Mouse (Mus musculus) stomach, postnatal 0 days (tissue): ENCODE results near the gene Gfra1. TPM values are rescaled to one million over a fixed set of nuclear protein-coding genes. Genes with fewer than 3 reads are reported as not detected.

ENCODE experiments used
- ATAC-seq: fragments of 200-750 bp; cut with Nextera tagmentation; 2 replicates; pipeline ENCODE4 v1.8.0; 2017; ENCODE audit not compliant: low FRiP score, low TSS enrichment
- DNase-seq: peaks from one replicate; pipeline ENCODE4 v3.0.0-alpha.2; 2016; ENCODE audit warnings: low spot score
- H3K27ac ChIP-seq: fragments of 300-500 bp; sonication (generic); replicated peaks from 2 replicates; pipeline ENCODE4 v1.5.1; 2014; ENCODE audit warnings: mild to moderate bottlenecking, control low read depth
- H3K27me3 ChIP-seq: fragments of 300-500 bp; sonication (generic); 2 replicates; pipeline ENCODE4 v1.6.1; 2014; ENCODE audit warnings: low read length; ENCODE audit not compliant: control insufficient read depth, insufficient read depth
- H3K36me3 ChIP-seq: fragments of 300-500 bp; sonication (generic); 2 replicates; pipeline ENCODE4 v1.6.1; 2014; ENCODE audit warnings: low read length, mixed read lengths; ENCODE audit not compliant: control insufficient read depth, insufficient read depth
- H3K4me1 ChIP-seq: fragments of 300-500 bp; sonication (generic); replicated peaks from 2 replicates; pipeline ENCODE4 v1.6.1; 2014; ENCODE audit warnings: antibody characterized with exemption; ENCODE audit not compliant: control insufficient read depth, insufficient read depth
- H3K4me2 ChIP-seq: fragments of 300-500 bp; sonication (generic); replicated peaks from 2 replicates; pipeline ENCODE4 v1.6.1; 2014; ENCODE audit warnings: low read depth, mild to moderate bottlenecking, control low read depth, moderate library complexity
- H3K4me3 ChIP-seq: fragments of 300-500 bp; sonication (generic); 2 replicates; pipeline ENCODE4 v1.5.1; 2014; ENCODE audit warnings: low read depth, low read length, control low read depth
- H3K9ac ChIP-seq: fragments of 300-500 bp; sonication (generic); 2 replicates; pipeline ENCODE4 v1.6.1; 2014; ENCODE audit warnings: mild to moderate bottlenecking, low read length, control low read depth, mixed read lengths
- H3K9me3 ChIP-seq: fragments of 300-500 bp; sonication (generic); 2 replicates; pipeline ENCODE4 v1.6.1; 2016; ENCODE audit warnings: low read length; ENCODE audit not compliant: control insufficient read depth
- CTCF ChIP-seq: IDR thresholded peaks from 2 replicates; pipeline ENCODE4 v1.5.1; 2016; ENCODE audit warnings: antibody characterized with exemption, low read depth, mild to moderate bottlenecking, moderate library complexity
- EP300 ChIP-seq: optimal IDR thresholded peaks from 2 replicates; pipeline ENCODE3; 2016; ENCODE audit warnings: antibody characterized with exemption
- WGBS: fragments of 180-500 bp; shearing (Covaris S2); extraction: QIAGEN DNeasy Blood & Tissue Kit; methylation state at CpG from one replicate; pipeline ENCODE4 v1.1.7; 2014; 5-methylcytosine and 5-hydroxymethylcytosine counted together
- polyA plus RNA-seq: library from polyadenylated mRNA; unstranded; fragments of >200 nt; fragmentation: Nextera tagmentation; extraction: Ambion mirVana; gene quantifications from 2 replicates; pipeline ENCODE4 v1.2.1, GENCODE M21; 2015

The Gfra1 gene
- polyA plus RNA-seq, 1 experiment from 2014 or later: 9.1 TPM

- Histone ChIP-seq H3K4me3 (no peak overlapping the region), H3K36me3 (no peaks in the 10 kb centered on the region), H3K9me3 (no peaks in the 10 kb centered on the region), H3K27me3 (no peaks in the 10 kb centered on the region), H3K27ac (no peak overlapping the region), H3K4me2 (no peak overlapping the region), H3K9ac (no peak overlapping the region), H3K4me1 (peaks cover 2% of the 10 kb centered on the region; the same call in 1 of the 2 replicates)
- DNase-seq (no peak), ATAC-seq (no peak)
- no peak for TF ChIP-seq CTCF
- no peak for TF ChIP-seq EP300
- 73% methylated on average over 10 of the region's 10 CpGs for WGBS
Observed at GRCm38 (mm10) chr19:58437441-58438071, 18.2 kb downstream of the Gfra1 start.

DNA sequence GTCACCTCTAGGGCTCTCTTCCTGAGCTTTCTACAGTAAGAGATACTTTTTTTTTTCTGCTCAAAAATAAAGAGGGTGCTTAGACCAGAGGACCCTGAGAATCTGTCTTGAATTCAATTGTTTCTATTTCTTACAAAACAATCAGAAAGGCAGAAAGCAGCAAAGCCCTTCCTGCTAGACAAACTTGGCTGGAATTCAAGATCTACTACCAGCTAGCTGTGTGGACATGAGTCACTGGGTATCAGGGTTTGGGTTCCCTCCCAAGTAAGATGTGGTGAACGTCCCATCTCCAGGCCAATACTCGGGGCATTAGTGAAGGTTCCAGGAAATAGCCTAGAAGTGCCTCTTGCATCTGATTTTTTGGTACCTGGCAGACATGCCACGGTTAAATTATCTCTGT lies 18.8 kb downstream of the Gfra1 start:
- Histone ChIP-seq H3K4me3 (no peak overlapping the region), H3K27ac (no peak overlapping the region), H3K9me3 (no peaks in the 10 kb centered on the region), H3K27me3 (no peaks in the 10 kb centered on the region), H3K9ac (no peak overlapping the region), H3K4me1 (peaks cover 2% of the 10 kb centered on the region; the same call in 1 of the 2 replicates), H3K36me3 (no peaks in the 10 kb centered on the region), H3K4me2 (no peak overlapping the region)
- no peak for DNase-seq
- no peak for TF ChIP-seq CTCF
- no peak for TF ChIP-seq EP300
- no peak for ATAC-seq
- WGBS: 37% methylated on average over 3 of the region's 3 CpGs

DNA sequence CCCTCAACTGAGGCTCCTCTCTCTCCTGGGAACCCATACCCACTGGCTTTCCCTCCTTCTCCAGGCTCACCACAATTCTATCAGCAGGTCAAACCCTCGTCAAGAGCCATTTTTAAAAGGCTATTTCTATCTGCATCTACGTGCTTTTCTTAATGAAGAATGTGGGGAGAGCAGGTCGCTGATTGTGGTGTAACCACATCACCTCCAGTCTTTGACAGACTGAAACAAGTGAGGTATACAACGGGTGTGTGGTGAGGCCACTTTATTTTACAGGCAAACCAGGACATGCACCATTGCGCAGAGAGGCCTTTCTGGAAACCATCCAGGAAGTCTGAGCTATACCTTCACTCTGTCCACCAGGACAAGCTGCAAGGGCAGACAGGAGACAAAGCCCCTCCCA lies 19.8 kb downstream of the Gfra1 start:
- H3K27ac ChIP-seq: no peak overlapping the region
- TF ChIP-seq CTCF (no peak), EP300 (no peak)
- H3K4me3 ChIP-seq: no peak overlapping the region
- no peaks in the 10 kb centered on the region for H3K36me3 ChIP-seq
- H3K4me2 ChIP-seq: no peak overlapping the region
- H3K4me1 ChIP-seq: peaks cover 2% of the 10 kb centered on the region; the same call in 1 of the 2 replicates
- no peaks in the 10 kb centered on the region for H3K9me3 ChIP-seq
- no peaks in the 10 kb centered on the region for H3K27me3 ChIP-seq
- no peak overlapping the region for H3K9ac ChIP-seq
- DNase-seq: no peak
- no peak for ATAC-seq
- 50% methylated on average over 5 of the region's 5 CpGs for WGBS

- WGBS: 66% methylated on average over 5 of the region's 5 CpGs
- Histone ChIP-seq H3K9ac (no peak overlapping the region), H3K4me3 (no peak overlapping the region), H3K27ac (no peak overlapping the region), H3K4me2 (no peak overlapping the region), H3K36me3 (no peaks in the 10 kb centered on the region), H3K4me1 (peaks cover 2% of the 10 kb centered on the region; the same call in 1 of the 2 replicates), H3K27me3 (no peaks in the 10 kb centered on the region), H3K9me3 (no peaks in the 10 kb centered on the region)
- ATAC-seq (no peak), DNase-seq (no peak)
- TF ChIP-seq CTCF (no peak), EP300 (no peak)
Observed at GRCm38 (mm10) chr19:58432840-58433239, 22.9 kb downstream of the Gfra1 start.

- no peak overlapping the region for H3K4me2 ChIP-seq
- no peak overlapping the region for H3K4me3 ChIP-seq
- no peak for ATAC-seq
- WGBS: 86% methylated on average over 4 of the region's 4 CpGs
- H3K4me1 ChIP-seq: no peaks in the 10 kb centered on the region
- DNase-seq: no peak
- H3K36me3 ChIP-seq: no peaks in the 10 kb centered on the region
- no peak overlapping the region for H3K27ac ChIP-seq
- no peak overlapping the region for H3K9ac ChIP-seq
- H3K27me3 ChIP-seq: no peaks in the 10 kb centered on the region
- no peaks in the 10 kb centered on the region for H3K9me3 ChIP-seq
- no peak for TF ChIP-seq CTCF
- no peak for TF ChIP-seq EP300
Observed at GRCm38 (mm10) chr19:58428546-58428945, 27.2 kb downstream of the Gfra1 start.

DNA sequence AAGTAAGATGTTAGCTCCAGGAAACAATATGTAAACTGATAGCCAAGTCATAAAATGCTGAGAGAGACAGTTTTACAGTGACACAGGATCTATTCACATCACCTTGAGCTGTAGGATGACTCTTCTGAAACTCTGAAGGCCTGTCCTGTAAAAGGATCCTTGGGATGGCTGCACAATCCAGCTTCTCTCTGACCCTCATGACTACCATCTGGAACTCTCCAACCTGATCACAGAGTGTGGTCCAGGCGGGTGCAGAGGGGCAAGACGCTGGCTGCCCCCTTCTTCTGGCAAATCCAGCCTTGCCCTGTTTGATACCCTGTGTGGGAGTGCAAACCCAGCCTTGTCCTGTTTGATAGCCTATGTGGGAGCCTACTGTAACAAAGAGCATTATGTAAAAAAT lies 28.4 kb downstream of the Gfra1 start:
- Histone ChIP-seq H3K27me3 (no peaks in the 10 kb centered on the region), H3K36me3 (no peaks in the 10 kb centered on the region), H3K4me2 (no peak overlapping the region), H3K4me3 (no peak overlapping the region), H3K27ac (no peak overlapping the region), H3K9ac (no peak overlapping the region), H3K4me1 (no peaks in the 10 kb centered on the region), H3K9me3 (no peaks in the 10 kb centered on the region)
- 92% methylated on average over 2 of the region's 2 CpGs for WGBS
- ATAC-seq: no peak
- TF ChIP-seq CTCF: no peak
- TF ChIP-seq EP300: no peak
- DNase-seq: no peak
